Mouse (Mus musculus) kidney, adult 2 months (tissue): Measurements from ENCODE around the gene Afg3l1.

ENCODE experiments used
- CTCF ChIP-seq: fragments of 200-500 bp; conservative IDR thresholded peaks from 2 replicates; pipeline ENCODE4 v1.5.1; 2011; ENCODE audit warnings: low read depth, mild to moderate bottlenecking, control low read depth, low read length, moderate library complexity, mixed read lengths; ENCODE audit not compliant: insufficient read depth, insufficient read length
- POLR2A ChIP-seq: fragments of 200-500 bp; IDR thresholded peaks from one replicate; pipeline ENCODE4 v1.6.1; 2011; ENCODE audit warnings: low read depth, low read length, control low read depth

DNA sequence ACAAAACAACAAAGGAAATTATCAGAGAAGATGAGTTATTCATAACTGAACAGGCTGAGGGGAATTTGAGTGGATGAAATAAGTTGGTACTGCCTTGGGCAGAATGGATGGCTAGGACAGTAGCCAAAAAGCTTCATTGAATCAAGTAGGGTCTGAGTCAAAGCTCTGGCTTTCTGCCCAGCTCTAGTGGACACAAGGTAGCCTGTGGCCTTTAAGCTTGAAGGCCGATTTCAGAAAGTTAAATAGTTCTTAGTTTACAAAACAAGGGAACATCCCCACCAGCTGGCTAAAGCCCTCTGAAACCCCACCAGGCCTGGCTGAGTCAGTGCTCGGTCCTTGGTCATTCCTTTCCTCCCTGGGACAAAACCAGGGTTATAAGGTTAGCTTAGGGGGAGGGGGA, 38.9 kb downstream of the Afg3l1 start:
- no peak for TF ChIP-seq CTCF
- TF ChIP-seq POLR2A = no peak
